Mouse (Mus musculus): ENCODE results near the gene Tulp3. TPM values are rescaled to one million over a fixed set of nuclear protein-coding genes. Genes with fewer than 3 reads are reported as not detected.
A peak's percentile ranks its signal among the peaks of the same experiment; 100 is the strongest.
"Not testable (repeated sequence)": the region's sequence is repeated elsewhere in the genome, so short reads cannot be mapped to it uniquely, and the experiment has no call there.

The Tulp3 gene
- total RNA-seq, 2 experiments from 2014 or later, result 20.1 to 21.9 TPM

GRCm38 (mm10) chr6:128304801-128305200, 50.9 kb downstream of the Tulp3 start:
- Histone ChIP-seq H3K4me3 (no peak overlapping the region), H3K27ac (no peak overlapping the region)
- DNase-seq (ENCODE audit: extremely low spot score in 1 of 2, low spot score in 2 of 2), result no peak
- intact Hi-C loops (cut with DNase I), result loop anchor here (10.0 kb wide), 1 partner anchor 340 kb away; no protein-coding TSS in a partner anchor
- no peak for TF ChIP-seq CTCF (IDR thresholded peaks at IDR 0.05)

- intact Hi-C loops (cut with DNase I), result loop anchor here (10.0 kb wide), 1 partner anchor 338 kb away; no protein-coding TSS in a partner anchor
- TF ChIP-seq CTCF (IDR thresholded peaks at IDR 0.05), result peak; percentile 27
- DNase-seq (ENCODE audit: extremely low spot score in 1 of 2, low spot score in 2 of 2); H3K4me3 ChIP-seq; H3K27ac ChIP-seq: not testable (repeated sequence)
Measured at GRCm38 (mm10) chr6:128302640-128303039, 53.0 kb downstream of the Tulp3 start.

- intact Hi-C loops (cut with DNase I), result loop anchor here (10.0 kb wide), 1 partner anchor 337 kb away; no protein-coding TSS in a partner anchor
- Histone ChIP-seq H3K4me3 (no peak overlapping the region), H3K27ac (no peak overlapping the region)
- no peak for TF ChIP-seq CTCF (IDR thresholded peaks at IDR 0.05)
- no peak for DNase-seq (ENCODE audit: extremely low spot score in 1 of 2, low spot score in 2 of 2)
Measured at GRCm38 (mm10) chr6:128301891-128302290, 53.8 kb downstream of the Tulp3 start.

- intact Hi-C loops (cut with DNase I), result loop anchor here (10.0 kb wide), 1 partner anchor 337 kb away; no protein-coding TSS in a partner anchor
- no peak for DNase-seq (ENCODE audit: extremely low spot score in 1 of 2, low spot score in 2 of 2)
- TF ChIP-seq CTCF (IDR thresholded peaks at IDR 0.05), result no peak
- no peak overlapping the region for H3K4me3 ChIP-seq
- no peak overlapping the region for H3K27ac ChIP-seq
Measured at GRCm38 (mm10) chr6:128301458-128301857, 54.2 kb downstream of the Tulp3 start.

DNA sequence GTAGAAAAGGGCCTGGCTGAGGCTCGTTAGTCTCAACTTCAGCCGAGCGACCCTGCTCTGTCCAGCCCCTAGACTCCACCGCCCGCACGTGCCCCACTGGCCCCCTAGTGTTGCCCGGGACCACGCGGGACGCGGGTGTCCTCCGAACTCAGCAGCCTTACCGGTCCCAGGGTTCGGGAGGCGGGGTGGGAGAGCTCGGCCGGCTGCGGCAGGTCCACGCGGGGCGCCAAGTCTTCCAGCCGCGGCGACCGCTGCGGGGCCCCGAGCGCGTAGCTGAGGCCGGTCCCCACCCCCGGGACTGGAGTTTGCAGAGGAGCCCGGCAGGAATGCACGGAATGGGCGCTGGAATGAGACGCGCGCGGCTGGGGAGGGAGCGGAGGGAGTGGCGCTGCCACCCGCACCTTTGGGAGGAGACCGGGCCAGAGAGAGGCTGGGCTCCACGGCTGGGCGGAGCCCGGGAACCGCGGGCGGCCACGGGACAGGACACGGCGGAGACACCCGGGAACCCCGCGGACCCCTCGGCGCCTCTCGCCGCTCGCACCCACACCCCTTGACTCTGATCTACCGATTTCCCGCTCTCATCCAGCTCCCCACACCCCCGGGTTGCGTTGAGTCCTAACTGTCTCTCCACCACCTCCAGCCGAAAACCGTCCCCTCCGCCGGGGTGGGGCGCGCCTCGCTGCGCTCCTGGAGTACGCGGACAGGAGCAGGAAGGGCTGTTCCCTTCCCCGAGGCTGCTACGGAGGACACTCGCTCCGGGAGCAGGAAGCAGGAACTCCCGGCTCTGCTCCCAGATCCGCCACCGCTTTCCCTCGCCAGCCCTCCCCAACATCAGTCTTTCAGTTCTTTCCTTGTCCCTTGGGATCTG, 55.3 kb downstream of the Tulp3 start, which contains the start of gene Tead4:
Gene Tead4 (minus strand): TSS at position 690 of the 868 bp plus-strand sequence.
- peak within 1 kb of the TSS; percentile 61 for H3K4me3 ChIP-seq
- DNase-seq (ENCODE audit: extremely low spot score in 1 of 2, low spot score in 2 of 2), result peak; percentile 30 to 37
- no peak for TF ChIP-seq CTCF (IDR thresholded peaks at IDR 0.05)
- intact Hi-C loops (cut with DNase I), result loop anchor here (10.0 kb wide), 1 partner anchor 336 kb away; no protein-coding TSS in a partner anchor
- no peak within 1 kb of the TSS; the same call in 1 of the 2 replicates for H3K27ac ChIP-seq

DNA sequence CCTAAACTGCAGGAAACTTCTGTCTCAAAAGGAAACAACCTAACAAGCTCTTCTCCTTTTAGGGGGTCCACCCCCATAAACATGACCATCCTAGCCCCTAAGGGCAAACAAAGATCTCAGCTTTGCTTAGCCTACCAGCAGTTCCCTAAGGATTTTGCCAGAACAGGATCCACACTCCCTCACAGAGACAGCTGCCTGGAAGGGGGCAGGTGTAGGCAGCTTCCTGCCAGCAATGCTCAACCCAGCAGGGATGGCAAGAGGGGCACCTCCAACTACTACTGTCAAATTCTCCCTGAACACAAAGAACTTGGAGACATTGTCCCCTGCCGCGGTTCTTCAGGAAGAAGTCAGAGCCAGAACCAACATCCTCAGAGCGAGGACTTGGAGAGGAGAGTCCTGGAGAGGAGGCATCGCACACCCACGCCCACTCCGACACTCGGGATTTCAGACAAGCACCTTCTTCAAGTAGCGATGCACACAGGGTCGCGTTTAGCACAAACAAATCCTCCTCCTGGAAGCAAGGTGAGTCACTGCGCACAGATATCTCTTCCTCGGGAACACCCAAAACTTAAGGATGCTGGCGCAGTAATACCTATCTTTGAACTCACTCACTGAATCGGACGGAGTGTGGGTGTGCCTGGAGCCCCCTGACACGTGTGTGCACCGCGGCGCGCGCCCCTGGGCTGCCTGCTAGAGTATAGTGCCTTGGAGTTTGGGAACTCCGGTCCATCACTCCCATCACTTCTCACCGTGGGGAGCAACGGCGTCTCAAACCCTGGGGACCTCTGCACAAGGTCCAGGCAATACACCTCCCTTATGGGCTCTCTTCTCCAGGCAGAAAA, 56.1 kb downstream of the Tulp3 start:
- H3K4me3 ChIP-seq, result peak overlapping the region; percentile 61
- no peak for TF ChIP-seq CTCF (IDR thresholded peaks at IDR 0.05)
- H3K27ac ChIP-seq, result no peak overlapping the region
- intact Hi-C loops (cut with DNase I), result loop anchor here (10.0 kb wide), 1 partner anchor 335 kb away; no protein-coding TSS in a partner anchor
- DNase-seq (ENCODE audit: extremely low spot score in 1 of 2, low spot score in 2 of 2), result peak in 1 of 2 experiments; percentile 31

DNA sequence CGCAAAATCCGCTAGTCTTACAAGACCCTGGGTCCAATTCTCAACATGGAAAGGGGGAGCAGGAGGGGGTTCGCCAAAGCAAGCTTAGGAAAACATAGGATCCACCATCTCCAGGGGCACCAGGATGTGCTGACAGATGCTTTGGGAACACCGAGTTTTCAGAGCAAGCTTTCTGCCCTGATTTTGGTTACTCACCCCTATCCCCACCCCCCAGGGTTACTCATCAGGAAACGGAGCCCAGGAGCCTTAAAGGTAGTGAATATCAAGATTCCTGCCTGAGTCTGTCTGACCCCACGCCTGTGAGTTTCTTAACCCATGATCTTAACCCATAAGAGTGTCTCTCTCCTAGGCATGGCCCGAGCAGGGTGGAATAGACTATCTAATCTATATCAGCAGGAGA, 57.4 kb downstream of the Tulp3 start:
- Histone ChIP-seq H3K27ac (no peak overlapping the region), H3K4me3 (no peak overlapping the region)
- intact Hi-C loops (cut with DNase I), result no loop called here
- no peak for TF ChIP-seq CTCF (IDR thresholded peaks at IDR 0.05)
- DNase-seq (ENCODE audit: extremely low spot score in 1 of 2, low spot score in 2 of 2), result no peak

DNA sequence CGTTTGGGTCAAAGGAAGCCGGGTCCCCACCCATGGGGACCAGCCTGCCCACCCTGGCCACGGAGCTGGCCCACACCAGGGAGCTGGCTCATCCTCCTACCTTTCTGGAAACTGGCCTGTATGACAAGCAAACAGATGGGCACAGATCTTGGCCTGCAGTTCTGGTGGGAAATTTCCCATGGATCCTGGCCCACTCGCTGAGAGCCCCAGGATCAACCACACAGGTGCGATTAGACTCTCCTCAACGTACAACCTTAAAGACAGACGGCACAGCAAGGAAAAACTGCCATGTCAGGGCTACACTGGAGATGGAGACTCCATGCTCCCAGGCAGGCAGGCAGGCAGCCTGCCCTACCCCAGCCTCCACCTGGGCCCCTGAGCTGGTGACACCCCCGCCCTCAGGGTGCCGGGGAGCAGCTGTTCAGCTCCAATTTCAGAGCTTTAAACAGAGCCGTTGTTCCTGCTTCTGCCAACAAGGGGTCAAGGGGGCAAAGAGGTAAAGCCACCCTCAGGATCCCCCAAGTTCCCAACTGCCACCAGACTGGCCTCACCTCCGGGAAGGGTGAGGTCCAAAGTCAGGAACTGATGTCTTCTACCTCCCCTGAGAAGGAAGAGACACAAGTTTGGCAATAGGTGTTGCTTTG, 58.8 kb downstream of the Tulp3 start:
- H3K27ac ChIP-seq, result peak overlapping the region; percentile 16; the same call in 1 of the 2 replicates
- H3K4me3 ChIP-seq, result no peak overlapping the region
- TF ChIP-seq CTCF (IDR thresholded peaks at IDR 0.05), result no peak
- DNase-seq (ENCODE audit: extremely low spot score in 1 of 2, low spot score in 2 of 2), result no peak
- intact Hi-C loops (cut with DNase I), result no loop called here

DNA sequence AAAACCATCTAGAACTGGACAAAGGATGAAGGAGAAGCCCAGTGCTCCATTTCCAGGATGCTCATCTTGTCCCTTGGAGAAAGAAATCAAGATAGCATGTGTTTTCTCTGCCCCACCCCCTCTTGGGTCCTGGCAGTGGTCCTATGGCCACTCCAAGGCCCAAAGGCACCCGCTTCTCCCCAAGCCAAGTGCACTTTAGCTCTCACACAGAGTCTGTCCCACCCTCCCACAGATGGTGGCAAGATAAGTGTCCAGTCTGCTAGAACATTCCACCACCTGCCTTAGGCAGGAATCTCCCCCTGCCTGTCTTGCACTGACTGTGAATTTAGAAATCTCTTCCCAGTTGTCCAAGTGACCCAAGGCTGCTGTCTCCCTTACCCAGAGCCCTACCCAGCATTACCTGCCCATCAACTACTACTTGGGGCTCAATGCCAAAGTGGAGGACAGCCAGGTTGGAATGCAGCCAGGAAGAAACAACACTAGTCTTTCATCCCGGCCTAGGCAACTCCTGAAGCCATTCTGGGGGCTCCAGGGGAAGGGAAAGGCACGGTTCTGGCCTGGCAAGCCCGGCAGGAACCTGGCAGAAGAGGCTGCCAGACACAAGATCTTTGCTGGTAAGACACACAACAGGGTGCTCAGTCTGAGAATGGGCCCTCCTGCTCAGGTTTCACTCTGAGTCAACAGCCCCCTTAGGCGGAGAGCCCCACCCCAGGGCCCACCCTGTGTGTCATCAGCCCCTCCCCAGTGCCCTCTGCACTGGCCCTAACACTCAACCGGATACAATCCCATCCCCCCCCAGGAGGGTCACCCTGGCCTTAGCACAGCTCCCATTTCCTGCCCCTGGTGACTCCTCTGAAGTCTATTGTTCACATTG, 59.5 kb downstream of the Tulp3 start:
- DNase-seq (ENCODE audit: extremely low spot score in 1 of 2, low spot score in 2 of 2), result no peak
- no peak for TF ChIP-seq CTCF (IDR thresholded peaks at IDR 0.05)
- Histone ChIP-seq H3K27ac (no peak overlapping the region), H3K4me3 (no peak overlapping the region)
- intact Hi-C loops (cut with DNase I), result no loop called here

- Histone ChIP-seq H3K27ac (no peak overlapping the region), H3K4me3 (no peak overlapping the region)
- intact Hi-C loops (cut with DNase I), result no loop called here
- DNase-seq (ENCODE audit: extremely low spot score in 1 of 2, low spot score in 2 of 2), result no peak
- TF ChIP-seq CTCF (IDR thresholded peaks at IDR 0.05), result no peak
Measured at GRCm38 (mm10) chr6:128291284-128291683, 64.4 kb downstream of the Tulp3 start.

Data from left cerebral cortex, adult 2 months (tissue).